Mouse (Mus musculus): ENCODE measurements at regions not wholly inside any gene's neighbourhood (a gene's known extent, or its start where the extent isn't known, plus 50 kb on each side); places are given as distances from the start of the nearest gene placed in this dataset.
A peak's percentile ranks its signal among the peaks of the same experiment; 100 is the strongest.

- no peak overlapping the region for H3K4me3 ChIP-seq (ENCODE audit: low read length)
- ATAC-seq = no peak
- no peaks in the 10 kb centered on the region for H3K36me3 ChIP-seq (ENCODE audit: control insufficient read depth, insufficient read depth, low read length)
- H3K27ac ChIP-seq (ENCODE audit: low read depth, low read length) = no peak overlapping the region
- no peak overlapping the region for H3K4me2 ChIP-seq (ENCODE audit: low read length)
- no peaks in the 10 kb centered on the region for H3K9me3 ChIP-seq (ENCODE audit: control insufficient read depth, low read length)
- no peaks in the 10 kb centered on the region for H3K27me3 ChIP-seq (replicated peaks; ENCODE audit: control insufficient read depth, insufficient read depth, low read length)
- no peak overlapping the region for H3K9ac ChIP-seq (ENCODE audit: low read depth, low read length)
- WGBS = 85% methylated on average over 8 of the region's 8 CpGs
- no peaks in the 10 kb centered on the region for H3K4me1 ChIP-seq (ENCODE audit: control insufficient read depth, insufficient read depth, low read depth, low read length)
Observed at GRCm38 (mm10) chr17:79964850-79965249, 68.9 kb upstream of the Atl2 start.

- no peaks in the 10 kb centered on the region for H3K36me3 ChIP-seq (ENCODE audit: control insufficient read depth, insufficient read depth, low read length)
- H3K9me3 ChIP-seq (ENCODE audit: control insufficient read depth, low read length) = no peaks in the 10 kb centered on the region
- H3K4me2 ChIP-seq (ENCODE audit: low read length) = no peak overlapping the region
- no peaks in the 10 kb centered on the region for H3K27me3 ChIP-seq (replicated peaks; ENCODE audit: control insufficient read depth, insufficient read depth, low read length)
- no peaks in the 10 kb centered on the region for H3K4me1 ChIP-seq (ENCODE audit: control insufficient read depth, insufficient read depth, low read depth, low read length)
- H3K9ac ChIP-seq (ENCODE audit: low read depth, low read length) = no peak overlapping the region
- no peak overlapping the region for H3K27ac ChIP-seq (ENCODE audit: low read depth, low read length)
- no peak for ATAC-seq
- H3K4me3 ChIP-seq (ENCODE audit: low read length) = no peak overlapping the region
- 77% methylated on average over 2 of the region's 2 CpGs for WGBS
Observed at GRCm38 (mm10) chr17:79963330-79963729, 67.4 kb upstream of the Atl2 start.

- Histone ChIP-seq H3K4me3 (ENCODE audit: low read length) (no peak overlapping the region), H3K4me1 (ENCODE audit: control insufficient read depth, insufficient read depth, low read depth, low read length) (no peaks in the 10 kb centered on the region), H3K27ac (ENCODE audit: low read depth, low read length) (no peak overlapping the region), H3K9me3 (ENCODE audit: control insufficient read depth, low read length) (no peaks in the 10 kb centered on the region), H3K36me3 (ENCODE audit: control insufficient read depth, insufficient read depth, low read length) (no peaks in the 10 kb centered on the region), H3K27me3 (replicated peaks; ENCODE audit: control insufficient read depth, insufficient read depth, low read length) (no peaks in the 10 kb centered on the region), H3K4me2 (ENCODE audit: low read length) (no peak overlapping the region), H3K9ac (ENCODE audit: low read depth, low read length) (no peak overlapping the region)
- ATAC-seq = no peak
- 78% methylated on average over 9 of the region's 9 CpGs for WGBS
Observed at GRCm38 (mm10) chr17:79961391-79961790, 65.5 kb upstream of the Atl2 start.

- Histone ChIP-seq H3K4me1 (ENCODE audit: control insufficient read depth, insufficient read depth, low read depth, low read length) (no peaks in the 10 kb centered on the region), H3K4me2 (ENCODE audit: low read length) (no peak overlapping the region), H3K4me3 (ENCODE audit: low read length) (no peak overlapping the region), H3K27ac (ENCODE audit: low read depth, low read length) (no peak overlapping the region), H3K36me3 (ENCODE audit: control insufficient read depth, insufficient read depth, low read length) (no peaks in the 10 kb centered on the region), H3K27me3 (replicated peaks; ENCODE audit: control insufficient read depth, insufficient read depth, low read length) (no peaks in the 10 kb centered on the region), H3K9me3 (ENCODE audit: control insufficient read depth, low read length) (no peaks in the 10 kb centered on the region), H3K9ac (ENCODE audit: low read depth, low read length) (no peak overlapping the region)
- WGBS = 53% methylated on average over 3 of the region's 3 CpGs
- no peak for ATAC-seq
Observed at GRCm38 (mm10) chr17:79960688-79961087, 64.8 kb upstream of the Atl2 start.

- no peak for ATAC-seq
Observed at GRCm38 (mm10) chr17:79955267-79955666, 59.3 kb upstream of the Atl2 start.

GRCm38 (mm10) chr17:79954624-79955244 lies 58.8 kb upstream of the Atl2 start:
- no peaks in the 10 kb centered on the region for H3K9me3 ChIP-seq (ENCODE audit: control insufficient read depth, low read length)
- H3K4me1 ChIP-seq (ENCODE audit: control insufficient read depth, insufficient read depth, low read depth, low read length) = no peaks in the 10 kb centered on the region
- no peaks in the 10 kb centered on the region for H3K36me3 ChIP-seq (ENCODE audit: control insufficient read depth, insufficient read depth, low read length)
- H3K27ac ChIP-seq (ENCODE audit: low read depth, low read length) = no peak overlapping the region
- H3K4me3 ChIP-seq (ENCODE audit: low read length) = no peak overlapping the region
- ATAC-seq = no peak
- H3K4me2 ChIP-seq (ENCODE audit: low read length) = no peak overlapping the region
- H3K9ac ChIP-seq (ENCODE audit: low read depth, low read length) = no peak overlapping the region
- no peaks in the 10 kb centered on the region for H3K27me3 ChIP-seq (replicated peaks; ENCODE audit: control insufficient read depth, insufficient read depth, low read length)
- 64% methylated on average over 6 of the region's 6 CpGs for WGBS

More at GRCm38 (mm10) chr17:79955267-79955666, 59.3 kb upstream of the Atl2 start:
- 41% methylated on average over 1 of the region's 1 CpGs for WGBS
- no peak overlapping the region for H3K4me2 ChIP-seq (ENCODE audit: low read length)
- no peaks in the 10 kb centered on the region for H3K27me3 ChIP-seq (replicated peaks; ENCODE audit: control insufficient read depth, insufficient read depth, low read length)
- no peaks in the 10 kb centered on the region for H3K9me3 ChIP-seq (ENCODE audit: control insufficient read depth, low read length)
- no peak overlapping the region for H3K9ac ChIP-seq (ENCODE audit: low read depth, low read length)
- H3K27ac ChIP-seq (ENCODE audit: low read depth, low read length) = no peak overlapping the region
- H3K4me3 ChIP-seq (ENCODE audit: low read length) = no peak overlapping the region
- H3K4me1 ChIP-seq (ENCODE audit: control insufficient read depth, insufficient read depth, low read depth, low read length) = no peaks in the 10 kb centered on the region
- no peaks in the 10 kb centered on the region for H3K36me3 ChIP-seq (ENCODE audit: control insufficient read depth, insufficient read depth, low read length)

GRCm38 (mm10) chr17:79948591-79949475 lies 52.9 kb upstream of the Atl2 start:
- whole genome bisulfite sequencing = 31% methylated on average over 11 of the region's 11 CpGs
- no peak overlapping the region for H3K4me3 ChIP-seq (ENCODE audit: low read length)
- no peaks in the 10 kb centered on the region for H3K36me3 ChIP-seq (ENCODE audit: control insufficient read depth, insufficient read depth, low read length)
- no peaks in the 10 kb centered on the region for H3K9me3 ChIP-seq (ENCODE audit: control insufficient read depth, low read length)
- H3K4me2 ChIP-seq (ENCODE audit: low read length) = no peak overlapping the region
- peak; percentile 79 for ATAC-seq
- peaks cover 6% of the 10 kb centered on the region; the same call in 1 of the 2 replicates for H3K4me1 ChIP-seq (ENCODE audit: control insufficient read depth, insufficient read depth, low read depth, low read length)
- H3K9ac ChIP-seq (ENCODE audit: low read depth, low read length) = no peak overlapping the region
- no peaks in the 10 kb centered on the region for H3K27me3 ChIP-seq (replicated peaks; ENCODE audit: control insufficient read depth, insufficient read depth, low read length)
- H3K27ac ChIP-seq (ENCODE audit: low read depth, low read length) = peak overlapping the region; percentile 9; the same call in 1 of the 2 replicates

Data from hindbrain, embryonic 16.5 days (tissue).